In the genomic region with DNA sequence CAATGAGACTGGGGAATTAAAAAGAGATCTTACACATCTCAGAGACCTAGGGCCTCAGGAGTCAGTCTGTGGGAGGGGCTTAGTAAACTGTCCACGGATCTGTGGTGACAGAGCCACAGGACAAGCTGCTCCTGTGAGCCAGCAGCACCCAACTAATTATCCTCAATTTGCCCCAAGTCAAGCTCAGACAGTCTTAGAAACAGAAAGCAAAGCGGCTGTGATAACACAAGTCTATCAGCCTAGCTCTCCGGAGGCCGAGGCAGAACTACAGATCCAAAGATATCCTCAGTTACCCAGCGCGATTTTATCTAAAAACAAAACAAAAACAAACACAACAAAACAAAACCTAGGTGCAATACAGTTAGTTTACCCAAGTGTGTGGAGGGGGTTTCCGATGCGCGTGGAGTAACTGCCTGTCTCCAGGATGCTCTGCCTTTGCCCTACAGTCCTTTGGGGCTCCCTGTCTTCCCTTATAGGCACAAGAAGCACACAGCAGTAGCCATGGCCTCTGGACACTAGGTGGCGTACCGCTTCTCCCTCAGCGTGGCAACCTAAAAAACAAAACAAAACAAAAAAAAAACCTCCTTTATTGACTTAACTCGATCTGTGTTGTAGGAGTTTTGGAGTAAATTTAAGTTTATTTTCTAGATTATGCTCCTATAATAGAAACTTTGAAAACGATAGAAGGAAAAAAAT, we compare ENCODE assay signal across 9 mouse cellular contexts. TPM values are rescaled to one million over a fixed set of nuclear protein-coding genes. Genes with fewer than 3 reads are reported as not detected.
A peak's percentile ranks its signal among the peaks of the same experiment; 100 is the strongest.
DNase-seq lines count a peak whose midpoint lies in the region; ATAC-seq and TF ChIP-seq lines count a peak whose summit lies in the region.
"Had no signal": no experiment of that assay in that cellular context is flagged by ENCODE, and none has a peak within 500 bp of the region (broad histone marks: within the 10 kb centered on the region; RNA-seq: fewer than 3 reads in every experiment).

No protein-coding gene starts in this region.

- no peaks in the 10 kb centered on the region for H3K36me3 ChIP-seq in heart, embryonic 11.5 days (ENCODE audit: control insufficient read depth, insufficient read depth, low read length)
- H3K36me3 ChIP-seq: neural tube, embryonic 12.5 days had no signal

- intact Hi-C loops in heart, postnatal 36 days (cut with DNase I): no loop called here

- DNase-seq in heart, postnatal 36 days: no peak
- DNase-seq in CD4-positive helper T cell, adult 2 months (ENCODE audit: low read depth, low spot score): peak; percentile 75
- DNase-seq in ZHBTc4 (ENCODE audit: low read depth, low spot score): peak; percentile 64
- peak; percentile 19 to 41 for DNase-seq in layer of hippocampus, adult 18-20 months (ENCODE audit: low spot score in 2 of 2)
- DNase-seq in thymus, postnatal 4 days: peak; percentile 74

- peak overlapping the region; percentile 41 for H3K4me2 ChIP-seq in heart, embryonic 11.5 days
- H3K4me2 ChIP-seq: neural tube, embryonic 12.5 days had no signal

- ATAC-seq in heart, embryonic 11.5 days (replicated peaks; ENCODE audit: insufficient number of reproducible peaks, low FRiP score, low TSS enrichment): no peak
- peak; percentile 90 for ATAC-seq in megakaryocyte progenitor cell, adult 5-6 weeks (replicated peaks; ENCODE audit: poor library complexity)

- H3K9me3 ChIP-seq in heart, embryonic 11.5 days (replicated peaks; ENCODE audit: control insufficient read depth, low read length): no peaks in the 10 kb centered on the region
- H3K9me3 ChIP-seq: neural tube, embryonic 12.5 days had no signal

- H3K4me1 ChIP-seq in heart, embryonic 11.5 days (ENCODE audit: control insufficient read depth, insufficient read depth, low read length): no peaks in the 10 kb centered on the region
- no peaks in the 10 kb centered on the region for H3K4me1 ChIP-seq in embryonic fibroblast, embryonic 13.5 days (ENCODE audit: control insufficient read depth, insufficient read depth, low read length)
- H3K4me1 ChIP-seq: neural tube, embryonic 12.5 days had no signal

- peak; percentile 71; the same call in 1 of the 2 replicates for TF ChIP-seq CTCF in embryonic fibroblast, embryonic 13.5 days (IDR thresholded peaks at IDR 0.05; ENCODE audit: borderline replicate concordance, insufficient read depth, low read length)

- 41% methylated on average over 14 of the region's 14 CpGs for WGBS in heart, embryonic 11.5 days (ENCODE audit: insufficient replicate concordance)

- H3K9ac ChIP-seq in heart, embryonic 11.5 days (ENCODE audit: low read depth, low read length): no peak overlapping the region
- H3K9ac ChIP-seq: neural tube, embryonic 12.5 days had no signal

- no peak for TF ChIP-seq POLR2A in embryonic fibroblast, embryonic 13.5 days (IDR thresholded peaks at IDR 0.05; ENCODE audit: low read depth, low read length)

- H3K27me3 ChIP-seq in heart, embryonic 11.5 days (ENCODE audit: control insufficient read depth, insufficient read depth, low read length): no peaks in the 10 kb centered on the region
- H3K27me3 ChIP-seq: neural tube, embryonic 12.5 days had no signal

- H3K4me3 ChIP-seq in heart, embryonic 11.5 days (ENCODE audit: low read depth, low read length): no peak overlapping the region
- H3K4me3 ChIP-seq in embryonic fibroblast, embryonic 13.5 days (ENCODE audit: insufficient read depth, low read length): no peak overlapping the region
- H3K4me3 ChIP-seq: neural tube, embryonic 12.5 days had no signal

- H3K27ac ChIP-seq in heart, embryonic 11.5 days (ENCODE audit: low read depth, low read length): no peak overlapping the region
- no peak overlapping the region for H3K27ac ChIP-seq in embryonic fibroblast, embryonic 13.5 days (ENCODE audit: insufficient read depth, low read length)
- H3K27ac ChIP-seq: neural tube, embryonic 12.5 days had no signal

RNA-seq across cellular contexts. Expression of a gene that starts 54.7 kb away (rescaled TPM):
- 66.3 and 78.8 TPM in 2 replicates for polyA plus RNA-seq in heart, embryonic 11.5 days (2014; fragmentation: Nextera tagmentation; extraction: Ambion mirVana)
- total RNA-seq in heart, postnatal 36 days (2021): 10 to 100 TPM; 39.1 to 49.1 TPM
- 160 and 162 TPM in 2 replicates for polyA plus RNA-seq in embryonic fibroblast, embryonic 13.5 days (2011; ENCODE audit: insufficient read length, low read depth, missing spikeins)
- total RNA-seq in layer of hippocampus, adult 18-20 months (2021): 100 to 1,000 TPM; 142 to 146 TPM
- total RNA-seq in megakaryocyte progenitor cell, adult 5-6 weeks (2015): 74.5 and 87.6 TPM in 2 replicates
- 39.0 and 45.9 TPM in 2 replicates for total RNA-seq in megakaryocyte progenitor cell, adult 5-6 weeks (2017)

Comparison
In these comparisons a context has a peak if more than half of its experiments do, and no peak if none do; other contexts are left out.
1. DNase-seq: peak in CD4-positive helper T cell, adult 2 months (single experiment), ZHBTc4 (single experiment), layer of hippocampus, adult 18-20 months (2 of 2) and thymus, postnatal 4 days (single experiment); none in heart, postnatal 36 days (0 of 2).